Mouse (Mus musculus) mature B cell (primary cell): ENCODE results near the gene Syt1.

Source experiments
- in situ Hi-C: fragments of 300-500 bp; cut with MboI; formaldehyde crosslinking; loops from 2 replicates; pipeline ENCODE4 v1.14.3; 2019

The Syt1 gene

GRCm38 (mm10) chr10:108519156-108519555 lies 491.6 kb downstream of the Syt1 start:
- in situ Hi-C loops: no loop called here

- in situ Hi-C loops: no loop called here
Observed at GRCm38 (mm10) chr10:108517076-108517475, 493.7 kb downstream of the Syt1 start.

GRCm38 (mm10) chr10:108514671-108515070 lies 496.1 kb downstream of the Syt1 start:
- in situ Hi-C loops: no loop called here

GRCm38 (mm10) chr10:108509579-108509978 lies 501.2 kb downstream of the Syt1 start:
- in situ Hi-C loops: no loop called here

GRCm38 (mm10) chr10:108506917-108507316 lies 503.9 kb downstream of the Syt1 start:
- in situ Hi-C loops: no loop called here

GRCm38 (mm10) chr10:108504925-108505324 lies 505.9 kb downstream of the Syt1 start:
- in situ Hi-C loops: no loop called here

GRCm38 (mm10) chr10:108504128-108504870 lies 506.5 kb downstream of the Syt1 start:
- in situ Hi-C loops: no loop called here

- in situ Hi-C loops: no loop called here
Observed at GRCm38 (mm10) chr10:108490231-108490630, 520.6 kb downstream of the Syt1 start.

- in situ Hi-C loops: no loop called here
Observed at GRCm38 (mm10) chr10:108483991-108484390, 526.8 kb downstream of the Syt1 start.

GRCm38 (mm10) chr10:108480146-108480850 lies 530.5 kb downstream of the Syt1 start:
- in situ Hi-C loops: no loop called here

- in situ Hi-C loops: no loop called here
Observed at GRCm38 (mm10) chr10:108470319-108470955, 540.3 kb downstream of the Syt1 start.

GRCm38 (mm10) chr10:108466539-108466938 lies 544.2 kb downstream of the Syt1 start:
- in situ Hi-C loops: no loop called here

GRCm38 (mm10) chr10:108461862-108462261 lies 548.9 kb downstream of the Syt1 start:
- in situ Hi-C loops: no loop called here

GRCm38 (mm10) chr10:108457054-108457453 lies 553.7 kb downstream of the Syt1 start:
- in situ Hi-C loops: no loop called here

GRCm38 (mm10) chr10:108455883-108456282 lies 554.9 kb downstream of the Syt1 start:
- in situ Hi-C loops: no loop called here

- in situ Hi-C loops: no loop called here
Observed at GRCm38 (mm10) chr10:108455204-108455603, 555.6 kb downstream of the Syt1 start.

GRCm38 (mm10) chr10:108454691-108455117 lies 556.1 kb downstream of the Syt1 start:
- in situ Hi-C loops: no loop called here

GRCm38 (mm10) chr10:108453561-108453960 lies 557.2 kb downstream of the Syt1 start:
- in situ Hi-C loops: no loop called here

GRCm38 (mm10) chr10:108452421-108452820 lies 558.4 kb downstream of the Syt1 start:
- in situ Hi-C loops: no loop called here

GRCm38 (mm10) chr10:108451516-108451915 lies 559.3 kb downstream of the Syt1 start:
- in situ Hi-C loops: no loop called here

GRCm38 (mm10) chr10:108450401-108450800 lies 560.4 kb downstream of the Syt1 start:
- in situ Hi-C loops: no loop called here

- in situ Hi-C loops: no loop called here
Observed at GRCm38 (mm10) chr10:108448421-108448820, 562.4 kb downstream of the Syt1 start.
